Mouse (Mus musculus): ENCODE data around the gene Apbb1ip.

Gene Apbb1ip

GRCm38 (mm10) chr2:22775213-22775612 is 1.3 kb downstream of the Apbb1ip start:
- no peak for DNase-seq (ENCODE audit: low read depth, low spot score)

- DNase-seq (ENCODE audit: low read depth, low spot score), result no peak
Measured at GRCm38 (mm10) chr2:22775681-22776080, 1.8 kb downstream of the Apbb1ip start.

- no peak for DNase-seq (ENCODE audit: low read depth, low spot score)
Measured at GRCm38 (mm10) chr2:22776568-22777230, 2.8 kb downstream of the Apbb1ip start.

- no peak for DNase-seq (ENCODE audit: low read depth, low spot score)
Measured at GRCm38 (mm10) chr2:22777757-22778156, 3.9 kb downstream of the Apbb1ip start.

DNA sequence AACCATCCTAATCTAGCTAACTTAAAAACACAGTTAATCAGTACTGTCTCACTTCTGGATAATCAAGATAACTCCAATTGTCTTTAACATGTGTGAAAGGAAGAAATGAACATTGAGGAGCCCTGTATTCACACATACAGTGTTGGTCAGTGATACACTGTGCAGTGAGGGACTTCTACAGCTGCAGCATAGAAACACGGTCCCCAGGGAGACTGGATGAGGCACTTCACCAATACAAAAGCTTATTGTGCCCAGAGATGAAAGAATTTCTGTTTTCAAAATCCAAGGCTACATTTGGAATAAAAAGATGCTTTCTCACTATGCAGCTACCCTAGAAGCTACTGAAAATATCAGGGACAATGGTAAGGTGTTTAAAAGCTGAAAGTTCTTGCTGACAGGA is 7.0 kb downstream of the Apbb1ip start:
- DNase-seq (ENCODE audit: low read depth, low spot score), result no peak

DNA sequence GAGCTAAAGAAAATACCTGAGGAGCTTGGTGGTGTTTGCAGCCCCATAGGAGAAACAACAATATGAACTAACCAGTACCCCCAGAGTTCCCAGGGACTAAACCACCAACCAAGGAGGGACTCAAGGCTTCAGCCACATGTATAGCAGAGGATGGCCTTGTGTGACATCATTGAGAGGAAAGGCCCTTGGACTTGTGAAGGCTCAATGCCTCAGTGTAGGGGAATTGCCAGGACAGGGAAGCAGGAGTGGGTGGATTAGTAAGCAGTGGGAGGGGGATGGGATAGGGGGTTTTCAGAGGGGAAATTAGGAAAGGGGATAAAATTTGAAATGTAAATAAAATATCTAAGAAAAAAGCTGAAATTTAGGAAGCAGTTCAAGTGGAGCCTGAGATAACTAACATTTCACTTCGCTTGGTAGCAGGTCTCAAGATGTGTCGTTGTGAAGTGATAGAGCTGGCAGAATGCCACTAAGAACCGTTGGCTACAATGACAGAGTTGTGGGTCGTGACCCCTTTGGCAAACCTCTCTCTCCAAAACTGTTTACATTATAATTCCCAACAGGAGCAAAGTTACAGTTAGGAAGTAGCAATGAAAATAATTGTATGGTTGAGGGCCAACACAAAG is 7.6 kb downstream of the Apbb1ip start:
- no peak for DNase-seq (ENCODE audit: low read depth, low spot score)

DNA sequence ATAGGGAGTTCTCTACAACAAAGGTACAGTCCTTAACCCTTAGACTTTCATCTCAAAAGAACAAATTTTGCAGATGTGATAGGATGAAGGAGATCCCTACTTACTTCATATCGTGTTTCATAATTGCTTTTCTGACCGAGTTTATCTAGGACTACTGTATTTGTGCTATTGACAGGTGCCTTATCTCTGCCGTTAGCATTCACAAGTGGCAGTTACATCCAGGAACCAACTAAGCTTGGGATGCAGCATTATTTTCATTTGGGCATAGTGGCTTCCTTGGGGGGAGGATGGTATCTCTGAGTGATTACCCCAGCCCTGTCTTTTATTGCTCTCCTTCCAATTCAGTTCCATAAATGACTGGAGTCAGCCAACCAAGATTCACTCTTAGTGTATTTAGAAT is 8.2 kb downstream of the Apbb1ip start:
- no peak for DNase-seq (ENCODE audit: low read depth, low spot score)

DNA sequence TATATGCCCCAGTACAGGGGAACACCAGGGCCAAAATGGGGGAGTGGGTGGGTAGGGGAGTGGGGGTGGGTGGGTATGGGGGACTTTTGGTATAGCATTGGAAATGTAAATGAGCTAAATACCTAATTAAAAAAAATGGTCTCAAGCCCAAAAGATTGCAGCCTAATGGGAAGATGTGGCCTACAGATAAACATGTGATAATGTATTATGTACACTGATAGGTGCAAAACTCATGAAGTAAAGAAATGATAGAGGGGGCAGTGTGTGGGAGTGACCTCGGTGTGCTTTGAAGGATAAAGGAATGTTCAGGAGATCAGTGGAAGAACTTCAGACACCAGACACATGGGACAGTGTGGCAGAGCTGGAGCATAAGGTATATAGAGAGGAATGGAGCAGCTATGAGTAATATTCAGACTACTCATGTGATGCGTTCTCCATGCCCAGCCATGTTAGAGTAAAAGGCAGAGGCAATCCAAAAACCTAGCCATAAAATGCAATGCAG is 9.3 kb downstream of the Apbb1ip start:
- DNase-seq (ENCODE audit: low read depth, low spot score), result no peak

DNA sequence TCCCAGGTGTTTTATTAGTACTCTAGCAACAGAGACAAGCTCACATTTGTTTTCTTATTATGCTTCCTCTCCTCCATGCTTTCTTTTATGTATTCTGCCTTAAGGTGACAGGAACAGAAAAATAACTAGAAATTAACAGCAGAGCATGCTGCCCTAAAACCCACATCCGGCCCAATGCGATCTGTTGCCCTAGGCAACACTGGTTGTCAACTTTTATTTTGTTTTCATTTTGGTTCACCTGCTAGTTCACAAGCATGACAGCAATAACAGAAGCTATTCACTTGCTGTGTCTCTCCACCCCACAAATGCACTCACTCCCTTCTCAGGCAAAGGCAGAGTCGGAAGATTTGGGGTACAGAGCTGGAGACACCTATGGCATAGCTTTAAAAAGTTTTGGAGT is 10.3 kb downstream of the Apbb1ip start:
- no peak for DNase-seq (ENCODE audit: low read depth, low spot score)

DNA sequence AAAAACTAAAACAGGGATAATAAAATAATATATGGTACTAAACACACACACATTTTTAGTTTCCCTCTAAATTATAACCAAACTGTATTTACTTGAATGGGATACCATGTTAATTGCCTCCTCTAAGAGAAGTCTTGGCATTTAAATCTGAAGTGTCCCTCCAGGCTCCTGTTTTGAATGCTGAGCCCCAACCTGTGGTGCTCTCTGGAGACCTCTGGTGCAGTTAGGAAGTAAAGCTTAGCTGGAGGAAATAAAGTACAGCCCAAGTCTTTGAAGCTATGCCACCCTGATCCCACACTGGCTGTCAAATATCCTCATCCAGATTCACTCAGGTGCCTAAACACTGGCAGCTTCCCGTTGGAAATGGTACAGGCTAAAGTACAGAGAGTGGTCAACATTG is 10.9 kb downstream of the Apbb1ip start:
- no peak for DNase-seq (ENCODE audit: low read depth, low spot score)

GRCm38 (mm10) chr2:22788658-22789057 is 14.8 kb downstream of the Apbb1ip start:
- no peak for DNase-seq (ENCODE audit: low read depth, low spot score)

- no peak for DNase-seq (ENCODE audit: low read depth, low spot score)
Measured at GRCm38 (mm10) chr2:22789576-22789975, 15.7 kb downstream of the Apbb1ip start.

DNA sequence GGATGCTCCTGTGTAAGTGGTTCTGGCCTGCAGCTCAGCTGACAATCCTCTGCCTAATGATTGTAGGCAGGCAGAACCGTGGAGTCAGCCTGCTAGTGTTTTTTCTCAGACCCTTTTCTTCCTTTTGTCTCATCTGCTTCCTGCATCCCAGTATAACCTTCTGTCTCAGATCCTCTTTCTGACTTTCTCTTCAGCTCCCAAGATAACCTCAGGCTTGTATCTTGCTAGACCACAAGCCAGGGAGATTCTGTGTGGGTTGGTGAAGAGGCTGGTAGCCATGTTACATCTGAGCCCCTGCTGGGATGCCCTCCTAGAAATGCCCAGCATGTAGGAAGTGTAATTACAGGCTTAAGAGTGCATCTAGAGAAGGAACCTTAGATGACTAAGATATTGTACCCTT is 16.5 kb downstream of the Apbb1ip start:
- DNase-seq (ENCODE audit: low read depth, low spot score), result no peak

- DNase-seq (ENCODE audit: low read depth, low spot score), result no peak
Measured at GRCm38 (mm10) chr2:22795087-22795486, 21.2 kb downstream of the Apbb1ip start.

DNA sequence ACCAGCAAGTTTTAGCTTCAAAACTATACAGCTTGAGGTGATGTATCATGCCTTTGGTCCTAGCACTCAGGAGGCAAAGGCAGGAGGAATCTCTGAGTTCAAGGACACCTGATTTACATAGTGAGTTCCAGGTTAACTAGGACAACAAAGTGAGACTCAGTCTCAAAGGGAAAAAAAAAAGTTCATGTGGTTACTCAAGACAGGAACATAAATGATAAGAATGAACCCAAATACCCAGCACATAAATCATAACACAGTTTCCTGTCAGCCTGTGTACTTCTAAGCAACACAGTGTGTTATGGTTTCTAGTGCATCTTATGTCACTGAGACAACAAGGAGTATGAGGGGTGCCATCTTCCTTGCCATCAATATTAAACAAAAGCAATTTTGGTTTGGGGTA is 22.6 kb downstream of the Apbb1ip start:
- DNase-seq (ENCODE audit: low read depth, low spot score), result no peak

- DNase-seq (ENCODE audit: low read depth, low spot score), result no peak
Measured at GRCm38 (mm10) chr2:22799430-22800041, 25.6 kb downstream of the Apbb1ip start.

DNA sequence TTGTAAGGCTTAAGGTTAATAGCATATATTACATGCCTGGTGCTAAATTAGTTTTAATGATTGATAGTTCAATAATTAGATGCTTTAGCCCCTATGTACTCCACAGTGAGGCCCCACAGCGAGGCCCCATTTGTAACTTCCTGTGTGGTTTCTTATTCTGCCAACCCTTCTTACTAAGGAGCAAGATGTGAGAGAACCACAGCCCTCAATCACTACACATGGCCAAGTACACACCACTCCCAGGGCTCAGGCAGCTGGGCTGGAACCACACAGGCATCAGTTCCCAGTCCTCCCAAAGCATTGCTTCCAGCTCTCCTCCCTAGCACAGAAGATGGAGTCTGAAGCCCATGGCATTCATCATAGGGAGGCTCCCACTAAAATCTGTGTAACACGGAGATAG is 31.7 kb downstream of the Apbb1ip start:
- DNase-seq (ENCODE audit: low read depth, low spot score), result no peak

GRCm38 (mm10) chr2:22806576-22806975 is 32.7 kb downstream of the Apbb1ip start:
- DNase-seq (ENCODE audit: low read depth, low spot score), result no peak

- DNase-seq (ENCODE audit: low read depth, low spot score), result no peak
Measured at GRCm38 (mm10) chr2:22807312-22807711, 33.4 kb downstream of the Apbb1ip start.

- DNase-seq (ENCODE audit: low read depth, low spot score), result no peak
Measured at GRCm38 (mm10) chr2:22810851-22811250, 37.0 kb downstream of the Apbb1ip start.

DNA sequence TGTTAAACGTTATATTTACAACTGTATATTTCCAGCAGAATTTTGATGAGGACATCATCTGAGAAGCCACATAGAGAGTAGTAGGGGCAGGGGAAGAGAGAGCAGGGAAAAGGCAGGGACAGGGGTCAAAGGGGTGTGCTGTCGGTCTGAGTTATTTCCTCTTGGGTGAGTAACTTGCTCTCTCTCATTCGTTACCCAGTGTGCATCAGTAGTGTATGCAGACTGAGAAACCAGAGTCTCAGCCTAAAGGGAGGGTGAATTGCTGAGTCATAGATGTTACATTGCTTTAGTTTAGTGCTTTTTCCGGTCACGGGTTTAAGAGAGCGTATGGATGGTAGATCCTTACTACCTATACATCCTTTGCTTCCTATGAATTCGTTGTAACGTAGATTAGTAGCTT is 37.6 kb downstream of the Apbb1ip start:
- no peak for DNase-seq (ENCODE audit: low read depth, low spot score)

- no peak for DNase-seq (ENCODE audit: low read depth, low spot score)
Measured at GRCm38 (mm10) chr2:22813921-22814320, 40.0 kb downstream of the Apbb1ip start.

DNA sequence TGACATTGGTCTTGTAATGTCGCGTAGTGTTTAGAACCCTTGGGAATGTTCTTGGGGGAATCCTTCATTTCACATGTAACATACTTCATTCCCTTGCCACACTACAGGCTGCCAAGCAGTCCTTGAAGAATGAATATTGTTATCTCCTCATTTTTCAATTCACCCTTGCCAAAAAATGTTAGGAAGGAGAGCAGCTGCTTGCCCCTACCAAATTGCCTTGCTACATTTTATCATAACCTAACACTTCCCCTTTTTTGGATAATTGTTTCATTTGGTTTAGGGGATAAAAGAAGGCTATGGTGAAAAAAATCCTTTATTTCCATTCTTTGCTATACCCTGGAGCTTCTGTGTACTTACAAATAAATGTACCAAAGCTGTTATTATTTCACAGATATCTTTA is 41.8 kb downstream of the Apbb1ip start:
- DNase-seq (ENCODE audit: low read depth, low spot score), result no peak
